Mouse (Mus musculus) kidney, adult 2 months (tissue): ENCODE data around the gene Rhot2.

Experiments
- CTCF ChIP-seq: fragments of 200-500 bp; conservative IDR thresholded peaks from 2 replicates; pipeline ENCODE4 v1.5.1; 2011; ENCODE audit warnings: low read depth, mild to moderate bottlenecking, control low read depth, low read length, moderate library complexity, mixed read lengths; ENCODE audit not compliant: insufficient read depth, insufficient read length
- POLR2A ChIP-seq: fragments of 200-500 bp; IDR thresholded peaks from one replicate; pipeline ENCODE4 v1.6.1; 2011; ENCODE audit warnings: low read depth, low read length, control low read depth

- TF ChIP-seq POLR2A (no peak), CTCF (no peak)
These were observed 5.0 kb downstream of the Rhot2 start for GRCm38 (mm10) chr17:25839455-25840235.
